Mouse (Mus musculus) heart, adult 2 months (tissue): ENCODE measurements around the gene Slc43a1. TPM values are rescaled to one million over a fixed set of nuclear protein-coding genes. Genes with fewer than 3 reads are reported as not detected.
A peak's percentile ranks its signal among the peaks of the same experiment; 100 is the strongest.

Experiments used
- DNase-seq, 2 experiments: peaks; one replicate each; pipeline ENCODE4 v3.0.0; 2021
- H3K27ac ChIP-seq: fragments of 200-600 bp; 2 replicates; pipeline ENCODE4 v1.8.1; 2022
- H3K27me3 ChIP-seq: fragments of 200-500 bp; 2 replicates; pipeline ENCODE4 v1.6.1; 2012; ENCODE audit warnings: mild to moderate bottlenecking, low read length, inconsistent platforms, mixed read lengths; ENCODE audit not compliant: control insufficient read depth, insufficient read depth
- H3K36me3 ChIP-seq: fragments of 200-500 bp; 2 replicates; pipeline ENCODE4 v1.6.1; 2012; ENCODE audit warnings: low read length, inconsistent platforms; ENCODE audit not compliant: control insufficient read depth, insufficient read depth
- H3K4me1 ChIP-seq: fragments of 200-500 bp; 2 replicates; pipeline ENCODE4 v1.6.1; 2011; ENCODE audit warnings: low read length; ENCODE audit not compliant: control insufficient read depth, insufficient read depth
- H3K4me3 ChIP-seq: fragments of 200-600 bp; 2 replicates; pipeline ENCODE4 v1.8.1; 2022
- H3K79me2 ChIP-seq: fragments of 200-500 bp; replicated peaks from 2 replicates; pipeline ENCODE4 v1.6.1; 2012; ENCODE audit warnings: mild to moderate bottlenecking, inconsistent platforms, low read length, moderate library complexity, mixed read lengths; ENCODE audit not compliant: control insufficient read depth, insufficient read depth
- H3K9ac ChIP-seq: fragments of 200-500 bp; 2 replicates; pipeline ENCODE4 v1.6.1; 2012; ENCODE audit warnings: low read depth, mild to moderate bottlenecking, control low read depth, inconsistent platforms, low read length, mixed read lengths
- CTCF ChIP-seq: fragments of 200-600 bp; IDR thresholded peaks from 2 replicates; pipeline ENCODE4 v1.8.1; 2022; ENCODE audit warnings: antibody characterized with exemption, mild to moderate bottlenecking, moderate library complexity
- EP300 ChIP-seq: fragments of 200-500 bp; IDR thresholded peaks from 2 replicates; pipeline ENCODE4 v1.6.1; 2011; ENCODE audit warnings: low read depth, low read length, control low read depth; ENCODE audit not compliant: insufficient read depth
- POLR2A ChIP-seq: fragments of 200-500 bp; IDR thresholded peaks from 2 replicates; pipeline ENCODE4 v1.6.1; 2011; ENCODE audit warnings: mild to moderate bottlenecking, low read depth, low read length, control low read depth; ENCODE audit not compliant: insufficient read depth
- WGBS: fragments of 180-500 bp; shearing (Covaris S2); methylation state at CpG from one replicate; pipeline ENCODE4 v1.1.7; 2018; 5-methylcytosine and 5-hydroxymethylcytosine counted together
- intact Hi-C: fragments of 180-260 bp; cut with DNase I; formaldehyde crosslinking; loops from one replicate; pipeline ENCODE4 v1.15.1; 2025
- polyA plus RNA-seq: library from polyadenylated mRNA; depleted of rRNA; stranded (reverse); fragments of >200 nt; gene quantifications from 2 replicates; pipeline ENCODE4 v1.2.3, GENCODE M21; 2012
- total RNA-seq, 2 experiments: library from RNA; stranded (reverse); gene quantifications; 2 replicates each; pipeline ENCODE4 v1.2.3; 2021

Gene Slc43a1
- total and polyA plus RNA-seq, 3 experiments: 2.1 to 3.7 (median 2.3) TPM

- Histone ChIP-seq H3K9ac (peak overlapping the region; percentile 43), H3K36me3 (no peaks in the 10 kb centered on the region), H3K27me3 (peaks cover 2% of the 10 kb centered on the region; the same call in 1 of the 2 replicates), H3K4me3 (no peak overlapping the region; the same call in 1 of the 2 replicates), H3K27ac (no peak overlapping the region; the same call in 1 of the 2 replicates), H3K79me2 (no peaks in the 10 kb centered on the region), H3K4me1 (peaks cover 1% of the 10 kb centered on the region; the same call in 1 of the 2 replicates)
- intact Hi-C loops: no loop called here
- TF ChIP-seq CTCF (no peak), POLR2A (no peak), EP300 (no peak)
- 9% methylated on average over 23 of the region's 23 CpGs for WGBS
- DNase-seq: peak; percentile 46 to 58
Measured at GRCm38 (mm10) chr2:84882606-84883005, 44.0 kb downstream of the Slc43a1 start.

DNA sequence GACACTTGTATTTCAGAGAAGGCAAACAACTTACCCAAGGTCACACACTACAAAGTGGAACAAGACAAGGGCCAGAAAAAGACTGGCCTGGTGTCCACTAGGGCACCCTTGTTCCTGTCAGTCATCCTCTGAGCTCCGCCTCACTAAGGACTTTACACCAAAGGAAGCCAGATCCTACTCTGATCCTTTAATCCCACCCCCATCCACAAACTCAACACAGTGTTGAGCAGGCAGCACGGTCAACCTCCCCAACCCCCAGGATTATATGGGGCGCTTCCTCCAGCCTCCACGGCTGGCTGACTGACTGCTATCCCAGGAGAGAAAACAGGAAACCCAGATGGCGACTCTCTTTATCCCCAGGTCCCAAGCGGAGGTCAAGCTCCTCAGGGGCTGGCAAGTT is 44.4 kb downstream of the Slc43a1 start:
- H3K4me1 ChIP-seq: peaks cover 1% of the 10 kb centered on the region; the same call in 1 of the 2 replicates
- WGBS: 4% methylated on average over 6 of the region's 6 CpGs
- peak in 1 of 2 experiments; percentile 18 for DNase-seq
- TF ChIP-seq CTCF (0 out of 2 replicates have a peak, but pooled peaks have one; percentile 6), POLR2A (no peak), EP300 (no peak)
- H3K4me3 ChIP-seq: no peak overlapping the region; the same call in 1 of the 2 replicates
- intact Hi-C loops: no loop called here
- no peak overlapping the region for H3K9ac ChIP-seq
- H3K36me3 ChIP-seq: no peaks in the 10 kb centered on the region
- no peaks in the 10 kb centered on the region for H3K79me2 ChIP-seq
- H3K27ac ChIP-seq: no peak overlapping the region
- peaks cover 2% of the 10 kb centered on the region; the same call in 1 of the 2 replicates for H3K27me3 ChIP-seq

- Histone ChIP-seq H3K79me2 (no peaks in the 10 kb centered on the region), H3K9ac (no peak overlapping the region), H3K4me1 (peaks cover 1% of the 10 kb centered on the region; the same call in 1 of the 2 replicates), H3K36me3 (no peaks in the 10 kb centered on the region), H3K27ac (no peak overlapping the region), H3K4me3 (no peak overlapping the region), H3K27me3 (peaks cover 2% of the 10 kb centered on the region; the same call in 1 of the 2 replicates)
- no peak for DNase-seq
- intact Hi-C loops: no loop called here
- TF ChIP-seq EP300: no peak
- no peak for TF ChIP-seq POLR2A
- no peak for TF ChIP-seq CTCF
- 23% methylated on average over 11 of the region's 11 CpGs for WGBS
Measured at GRCm38 (mm10) chr2:84883530-84883929, 44.9 kb downstream of the Slc43a1 start.

DNA sequence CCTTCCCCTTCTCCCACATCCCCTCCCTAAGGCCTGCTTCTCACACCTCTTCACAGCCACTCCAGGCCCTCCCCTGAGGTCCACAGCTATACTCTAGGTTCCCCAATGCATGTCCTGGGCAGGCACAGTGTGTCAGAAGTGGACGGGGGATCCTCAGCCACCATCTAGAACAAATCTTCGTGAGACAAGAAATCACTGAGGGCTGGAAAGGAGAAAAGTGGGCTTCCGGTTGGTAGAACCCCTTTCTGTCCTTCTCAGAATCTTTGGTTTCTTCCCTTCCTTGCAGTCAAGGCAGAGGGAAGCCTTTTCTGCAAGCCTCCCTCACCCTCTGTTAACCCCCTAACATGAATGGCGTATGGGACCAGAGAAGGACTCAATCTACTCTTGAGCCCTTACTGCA is 45.3 kb downstream of the Slc43a1 start:
- no peaks in the 10 kb centered on the region for H3K36me3 ChIP-seq
- TF ChIP-seq POLR2A (no peak), EP300 (no peak)
- H3K79me2 ChIP-seq: no peaks in the 10 kb centered on the region
- intact Hi-C loops: loop anchor here (2.0 kb wide), 1 partner anchor 15 kb away; no protein-coding TSS in a partner anchor
- H3K27me3 ChIP-seq: peaks cover 2% of the 10 kb centered on the region; the same call in 1 of the 2 replicates
- no peak overlapping the region for H3K27ac ChIP-seq
- H3K4me1 ChIP-seq: peaks cover 1% of the 10 kb centered on the region; the same call in 1 of the 2 replicates
- DNase-seq: no peak
- H3K4me3 ChIP-seq: no peak overlapping the region
- 93% methylated on average over 4 of the region's 4 CpGs for WGBS
- no peak overlapping the region for H3K9ac ChIP-seq

- Histone ChIP-seq H3K9ac (no peak overlapping the region), H3K4me1 (peaks cover 4% of the 10 kb centered on the region), H3K27ac (no peak overlapping the region), H3K4me3 (no peak overlapping the region), H3K27me3 (peaks cover 2% of the 10 kb centered on the region; the same call in 1 of the 2 replicates), H3K36me3 (no peaks in the 10 kb centered on the region), H3K79me2 (no peaks in the 10 kb centered on the region)
- no peak for DNase-seq
- peak; percentile 24 for TF ChIP-seq CTCF
- TF ChIP-seq POLR2A: no peak
- intact Hi-C loops: loop anchor here (2.0 to 5.0 kb wide), 2 partner anchors 16 to 73 kb away; no protein-coding TSS in a partner anchor
- 58% methylated on average over 4 of the region's 4 CpGs for WGBS
Measured at GRCm38 (mm10) chr2:84884611-84885010, 46.0 kb downstream of the Slc43a1 start.

DNA sequence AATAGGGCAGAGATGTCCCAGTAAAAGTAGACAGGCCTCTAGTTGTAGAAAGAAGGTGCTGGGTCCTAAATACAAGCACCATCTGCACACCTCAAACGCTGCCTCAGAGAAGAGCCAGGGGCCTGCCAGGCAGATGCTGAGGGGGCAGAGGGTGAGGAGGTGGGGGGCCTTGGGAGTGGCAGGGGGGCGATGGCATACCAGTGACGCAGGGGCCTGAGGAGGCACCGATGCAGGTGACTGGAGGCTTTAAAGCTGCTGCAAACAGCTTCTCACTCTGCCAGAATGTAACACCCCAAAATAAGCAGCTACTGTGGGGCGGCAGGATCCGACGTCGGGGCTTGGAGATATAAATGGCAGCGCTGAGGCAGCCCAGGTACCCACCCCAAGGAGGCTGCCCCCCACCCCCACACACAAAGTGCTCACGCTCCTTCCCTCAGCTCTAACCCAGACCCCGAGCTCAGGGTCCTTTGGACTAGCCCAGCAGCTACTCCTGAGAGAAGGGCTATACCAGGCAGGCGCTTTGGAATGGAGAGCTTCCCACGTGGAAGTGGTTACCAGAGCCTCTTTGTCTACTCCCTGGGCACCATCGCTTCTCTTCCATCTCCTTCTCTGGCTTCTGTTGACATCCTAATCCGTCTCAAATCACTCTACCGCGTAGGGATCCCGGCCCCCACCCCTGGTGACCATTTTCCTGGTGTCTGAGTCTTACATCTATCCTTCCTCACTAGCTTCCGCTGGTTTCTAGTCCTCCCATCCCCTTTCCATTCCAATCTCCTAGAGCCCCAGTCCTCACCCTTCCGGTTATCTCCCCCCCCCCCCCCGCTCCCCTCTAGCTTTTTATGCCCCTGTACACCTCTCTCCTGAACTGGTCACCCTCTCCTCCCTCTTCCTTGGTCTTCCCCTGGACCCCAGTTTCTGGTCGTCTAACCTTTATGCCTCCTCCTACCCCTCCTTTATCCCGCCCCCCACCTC is 46.7 kb downstream of the Slc43a1 start:
- no peaks in the 10 kb centered on the region for H3K36me3 ChIP-seq
- H3K4me1 ChIP-seq: peaks cover 4% of the 10 kb centered on the region
- peaks cover 2% of the 10 kb centered on the region; the same call in 1 of the 2 replicates for H3K27me3 ChIP-seq
- intact Hi-C loops: loop anchor here (2.0 to 5.0 kb wide), 2 partner anchors 17 to 72 kb away; no protein-coding TSS in a partner anchor
- H3K4me3 ChIP-seq: no peak overlapping the region
- 31% methylated on average over 22 of the region's 23 CpGs for WGBS
- no peak overlapping the region for H3K9ac ChIP-seq
- no peak for DNase-seq
- H3K79me2 ChIP-seq: no peaks in the 10 kb centered on the region
- TF ChIP-seq POLR2A: no peak
- TF ChIP-seq CTCF: no peak
- no peak for TF ChIP-seq EP300
- H3K27ac ChIP-seq: no peak overlapping the region
